Mouse (Mus musculus): ENCODE data around the gene Castor1.

Castor1 gene

GRCm38 (mm10) chr11:4206563-4206962, 11.5 kb upstream of the Castor1 start:
- peak; percentile 34 to 45 for DNase-seq (ENCODE audit: low spot score in 2 of 2)

- DNase-seq (ENCODE audit: low spot score in 2 of 2): no peak
These were observed 10.4 kb upstream of the Castor1 start for GRCm38 (mm10) chr11:4207655-4208054.

- no peak for DNase-seq (ENCODE audit: low spot score in 2 of 2)
These were observed 8.5 kb upstream of the Castor1 start for GRCm38 (mm10) chr11:4209556-4209955.

GRCm38 (mm10) chr11:4210786-4211185, 7.2 kb upstream of the Castor1 start:
- no peak for DNase-seq (ENCODE audit: low spot score in 2 of 2)

- DNase-seq (ENCODE audit: low spot score in 2 of 2): no peak
These were observed 4.9 kb upstream of the Castor1 start for GRCm38 (mm10) chr11:4213107-4213506.

- DNase-seq (ENCODE audit: low spot score in 2 of 2): no peak
These were observed 3.5 kb upstream of the Castor1 start for GRCm38 (mm10) chr11:4214572-4214971.

GRCm38 (mm10) chr11:4215061-4215460, 3.0 kb upstream of the Castor1 start:
- no peak for DNase-seq (ENCODE audit: low spot score in 2 of 2)

- DNase-seq (ENCODE audit: low spot score in 2 of 2): no peak
These were observed 1.6 kb upstream of the Castor1 start for GRCm38 (mm10) chr11:4216248-4217000.

GRCm38 (mm10) chr11:4218637-4219036, 612 bp downstream of the Castor1 start:
- no peak for DNase-seq (ENCODE audit: low spot score in 2 of 2)

- DNase-seq (ENCODE audit: low spot score in 2 of 2): no peak
These were observed 1.3 kb downstream of the Castor1 start for GRCm38 (mm10) chr11:4219317-4219751.

- no peak for DNase-seq (ENCODE audit: low spot score in 2 of 2)
These were observed 1.9 kb downstream of the Castor1 start for GRCm38 (mm10) chr11:4219908-4220307.

GRCm38 (mm10) chr11:4220443-4221400, 2.7 kb downstream of the Castor1 start:
- peak; percentile 66 to 89 for DNase-seq (ENCODE audit: low spot score in 2 of 2)

GRCm38 (mm10) chr11:4222046-4222950, 4.3 kb downstream of the Castor1 start:
- no peak for DNase-seq (ENCODE audit: low spot score in 2 of 2)

GRCm38 (mm10) chr11:4223393-4224188, 5.6 kb downstream of the Castor1 start:
- DNase-seq (ENCODE audit: low spot score in 2 of 2): no peak

- no peak for DNase-seq (ENCODE audit: low spot score in 2 of 2)
These were observed 6.2 kb downstream of the Castor1 start for GRCm38 (mm10) chr11:4224223-4224622.

- DNase-seq (ENCODE audit: low spot score in 2 of 2): no peak
These were observed 8.7 kb downstream of the Castor1 start for GRCm38 (mm10) chr11:4226569-4227325.

- no peak for DNase-seq (ENCODE audit: low spot score in 2 of 2)
These were observed 10.4 kb downstream of the Castor1 start for GRCm38 (mm10) chr11:4228463-4228862.

GRCm38 (mm10) chr11:4229841-4230240, 11.8 kb downstream of the Castor1 start:
- DNase-seq (ENCODE audit: low spot score in 2 of 2): no peak

GRCm38 (mm10) chr11:4231435-4231834, 13.4 kb downstream of the Castor1 start:
- no peak for DNase-seq (ENCODE audit: low spot score in 2 of 2)

GRCm38 (mm10) chr11:4232644-4233043, 14.6 kb downstream of the Castor1 start:
- DNase-seq (ENCODE audit: low spot score in 2 of 2): no peak
